Mouse (Mus musculus): ENCODE measurements at regions not wholly inside any gene's neighbourhood (a gene's known extent, or its start where the extent isn't known, plus 50 kb on each side); places are given as distances from the start of the nearest gene placed in this dataset.

DNA sequence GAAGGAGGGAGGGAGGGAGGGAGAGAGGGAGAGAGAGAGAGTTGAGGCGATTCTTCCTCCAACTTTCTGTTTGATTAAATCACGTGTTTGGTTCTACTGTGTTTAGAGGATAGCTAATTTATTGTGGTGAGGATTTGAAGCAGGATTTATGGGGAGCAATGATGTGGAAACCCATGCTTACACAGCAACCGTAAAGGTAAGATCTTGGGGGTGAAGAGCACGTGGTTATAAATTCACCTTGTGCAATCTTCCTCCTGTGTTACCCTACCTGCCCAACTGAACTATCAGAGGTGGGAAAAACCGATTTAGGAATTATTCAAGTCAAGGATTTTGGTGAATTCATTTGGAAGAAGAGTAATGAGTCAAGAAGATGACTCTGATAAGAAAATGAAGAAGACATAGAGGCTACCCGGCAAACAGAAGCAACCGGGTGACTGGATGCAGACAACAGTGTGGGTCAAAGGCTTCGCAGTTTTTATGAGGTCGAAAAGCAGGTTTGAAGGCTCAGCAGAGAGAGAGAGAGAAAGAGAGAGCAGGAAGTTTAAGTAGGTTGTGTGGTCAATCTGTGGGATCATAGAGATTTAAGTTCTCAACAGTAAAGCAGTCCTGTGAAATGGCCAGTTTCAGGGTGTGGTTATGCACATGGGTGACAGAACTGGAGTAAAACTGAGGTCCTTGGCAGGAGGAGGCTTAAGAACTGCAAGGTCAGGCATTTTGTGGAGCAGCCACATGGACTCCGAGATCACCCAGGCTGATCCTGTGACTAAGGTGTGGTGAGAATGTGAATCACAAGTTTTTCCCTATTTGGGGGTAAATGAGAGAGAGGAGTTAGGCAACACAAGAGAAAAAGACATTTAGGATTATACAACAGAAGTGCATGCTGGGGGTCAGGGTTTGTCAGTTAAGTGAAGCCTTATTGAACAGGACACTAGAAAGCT lies 178.6 kb downstream of the Phlda1 start:
- DNase-seq, result no peak

DNA sequence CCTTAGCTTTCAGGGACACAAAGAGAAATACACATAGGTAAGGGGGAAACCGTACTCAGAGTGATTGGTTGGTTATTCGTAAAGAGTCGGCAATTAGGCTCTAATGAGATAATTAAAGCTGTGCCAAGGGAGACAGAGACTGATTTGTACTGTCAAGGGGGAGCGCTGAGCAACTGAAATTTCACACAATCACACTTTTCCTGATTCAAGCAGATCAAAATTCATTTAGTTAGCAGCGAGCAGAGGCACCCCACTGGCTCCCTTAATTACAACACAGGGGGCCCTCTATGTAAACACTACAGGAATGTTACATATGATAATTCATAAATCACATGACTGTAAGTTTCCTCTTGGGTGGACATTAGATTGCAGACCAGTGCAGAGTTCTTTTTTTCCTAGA lies 180.5 kb downstream of the Phlda1 start:
- intact Hi-C loops (cut with DNase I), result no loop called here
- no peak for DNase-seq

More for the DNA sequence above, 178.6 kb downstream of the Phlda1 start:
- intact Hi-C loops (cut with DNase I), result no loop called here

DNA sequence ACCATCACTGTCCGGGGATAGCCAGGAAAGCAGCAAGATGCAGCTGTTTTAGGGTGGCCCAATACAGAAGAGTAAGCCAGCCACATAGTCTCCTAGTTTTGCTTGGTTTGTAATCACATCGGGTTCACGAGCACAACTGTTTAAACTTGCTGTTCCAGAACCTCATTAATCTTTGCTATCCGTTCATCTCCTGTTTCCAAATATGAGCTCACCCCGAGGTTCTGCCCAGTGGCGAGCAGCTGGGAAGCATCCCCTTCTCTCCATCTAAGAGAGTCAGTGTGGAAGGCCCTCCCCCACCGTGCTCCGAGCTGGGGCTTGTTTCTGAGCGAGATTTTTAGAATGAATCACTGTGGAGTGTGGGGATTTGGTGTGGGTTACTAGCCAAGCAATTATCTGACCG lies 183.5 kb downstream of the Phlda1 start:
- intact Hi-C loops (cut with DNase I), result no loop called here

DNA sequence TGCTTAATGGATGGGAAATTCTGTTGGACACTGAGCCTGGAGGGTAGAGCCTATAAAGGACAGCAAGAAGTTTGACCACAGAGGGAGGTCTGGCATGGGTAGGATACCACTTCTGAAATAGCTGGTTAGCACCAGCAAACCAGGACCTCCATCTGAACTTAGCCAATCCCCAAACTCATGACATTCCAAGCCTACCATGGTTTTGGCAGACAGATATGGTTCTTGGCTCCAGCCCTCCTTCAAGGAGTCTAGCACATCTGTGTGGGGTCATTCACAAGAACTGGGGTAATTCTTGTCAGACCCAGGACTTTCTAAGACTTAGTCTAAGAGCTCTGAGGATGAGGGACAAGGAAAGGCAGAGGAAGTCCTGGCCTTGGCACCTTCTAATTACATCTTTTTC lies 187.7 kb downstream of the Phlda1 start:
- intact Hi-C loops (cut with DNase I), result no loop called here
- no peak for DNase-seq

More for the DNA sequence above, 183.5 kb downstream of the Phlda1 start:
- peak; percentile 51 to 60 for DNase-seq

DNA sequence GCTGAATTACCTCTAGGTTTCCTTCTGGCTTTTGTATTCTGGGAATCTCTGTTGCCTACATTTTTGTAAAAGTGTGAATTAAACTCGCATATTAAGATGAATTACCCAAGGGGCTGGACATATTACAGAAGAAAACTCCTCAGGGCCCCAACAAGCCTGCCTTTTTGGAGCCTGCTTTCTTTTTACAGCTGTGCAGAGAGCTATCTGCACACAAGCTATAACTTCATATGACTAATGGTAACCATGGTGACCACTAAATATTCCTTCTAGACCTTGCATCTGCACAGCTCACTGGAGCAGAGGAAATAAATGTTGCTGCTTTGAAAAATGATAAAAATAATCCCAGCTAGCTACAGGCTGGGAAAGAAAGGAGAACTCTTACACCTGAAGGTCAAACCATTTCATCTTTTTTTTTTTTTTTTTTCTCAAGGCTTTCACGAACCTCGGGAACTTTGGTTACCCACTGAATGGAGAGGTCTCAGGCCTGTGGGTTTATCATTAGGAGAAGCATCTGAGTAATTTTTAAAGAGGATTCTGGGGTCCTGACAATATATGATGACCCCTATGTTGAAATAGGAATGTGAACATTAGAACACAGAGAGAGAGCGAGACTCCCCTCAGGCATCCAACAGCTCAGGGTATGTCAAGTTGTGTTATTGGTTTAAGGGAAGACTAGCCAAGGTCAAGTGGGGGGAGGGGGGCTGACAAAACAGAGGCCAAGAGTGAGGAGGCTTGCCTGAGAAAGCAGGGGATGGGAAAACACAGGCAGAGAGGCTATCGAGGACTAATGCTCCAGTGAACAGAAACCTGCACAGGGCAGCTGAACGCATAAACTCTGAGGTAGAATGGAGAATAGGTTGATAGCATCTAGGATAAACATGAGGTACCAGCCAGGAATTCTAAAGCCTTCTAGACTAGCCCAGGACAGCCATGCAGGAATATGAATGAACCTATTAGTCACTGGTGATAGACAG lies 188.4 kb downstream of the Phlda1 start:
- DNase-seq, result no peak
- intact Hi-C loops (cut with DNase I), result no loop called here

DNA sequence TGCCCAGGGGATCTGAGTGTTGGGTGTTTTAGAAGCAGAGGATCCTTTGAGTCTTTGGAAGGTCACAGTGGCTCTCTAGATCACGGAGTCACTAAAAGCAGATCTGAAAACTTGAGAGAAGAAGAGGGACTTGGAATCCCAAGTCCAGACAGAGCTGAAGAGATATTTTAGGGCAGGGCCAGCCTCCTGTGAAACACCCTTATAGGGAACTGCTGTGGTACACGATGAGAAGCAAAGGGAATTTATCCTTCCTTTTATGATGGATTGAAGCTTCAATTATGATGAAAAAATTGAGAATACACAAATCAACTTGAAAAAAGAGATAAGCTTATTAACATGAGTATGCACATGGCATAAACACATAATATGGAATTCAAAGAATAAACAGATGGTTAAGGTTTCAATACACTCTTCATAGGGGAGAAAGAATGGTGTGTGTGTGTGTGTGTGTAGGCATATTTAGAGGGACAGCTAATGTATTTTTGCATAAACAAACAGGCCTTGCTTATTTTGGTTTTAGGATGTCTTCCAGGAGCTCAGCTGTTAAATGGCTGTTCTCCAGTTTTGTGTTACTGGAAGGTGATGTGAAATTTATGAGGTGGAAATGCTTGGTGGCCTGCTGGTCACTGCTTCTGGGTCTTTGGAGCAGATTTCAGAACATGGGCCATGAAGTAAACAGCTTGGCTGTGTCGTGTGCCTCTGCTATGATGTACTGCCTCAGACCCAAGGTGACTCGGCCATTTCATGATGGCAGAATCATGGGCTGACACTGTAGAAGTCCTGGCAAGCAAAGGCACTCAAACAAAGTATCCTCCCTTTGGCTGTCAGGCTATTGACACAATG lies 190.1 kb downstream of the Phlda1 start:
- intact Hi-C loops (cut with DNase I), result no loop called here

DNA sequence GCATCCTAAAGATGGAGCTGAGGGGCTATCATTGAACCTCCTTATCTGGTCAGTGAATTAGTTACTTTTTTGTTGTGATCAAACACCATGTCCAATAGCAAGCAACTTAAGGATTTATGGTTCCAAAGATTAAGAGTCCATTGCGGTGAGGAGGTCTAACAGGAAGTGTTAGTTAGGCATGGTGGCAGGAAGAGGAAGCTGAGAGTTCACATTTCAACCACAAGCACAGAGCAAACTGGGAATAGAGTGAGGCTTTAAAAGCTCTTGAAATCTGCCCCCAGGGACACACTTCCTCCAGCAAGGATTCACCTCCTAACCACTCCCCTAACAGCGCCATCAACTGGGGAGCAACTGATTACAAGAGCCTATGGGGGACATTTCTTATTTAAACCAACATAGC lies 190.9 kb downstream of the Phlda1 start:
- no peak for DNase-seq
- intact Hi-C loops (cut with DNase I), result no loop called here

More for the DNA sequence above, 190.1 kb downstream of the Phlda1 start:
- no peak for DNase-seq

DNA sequence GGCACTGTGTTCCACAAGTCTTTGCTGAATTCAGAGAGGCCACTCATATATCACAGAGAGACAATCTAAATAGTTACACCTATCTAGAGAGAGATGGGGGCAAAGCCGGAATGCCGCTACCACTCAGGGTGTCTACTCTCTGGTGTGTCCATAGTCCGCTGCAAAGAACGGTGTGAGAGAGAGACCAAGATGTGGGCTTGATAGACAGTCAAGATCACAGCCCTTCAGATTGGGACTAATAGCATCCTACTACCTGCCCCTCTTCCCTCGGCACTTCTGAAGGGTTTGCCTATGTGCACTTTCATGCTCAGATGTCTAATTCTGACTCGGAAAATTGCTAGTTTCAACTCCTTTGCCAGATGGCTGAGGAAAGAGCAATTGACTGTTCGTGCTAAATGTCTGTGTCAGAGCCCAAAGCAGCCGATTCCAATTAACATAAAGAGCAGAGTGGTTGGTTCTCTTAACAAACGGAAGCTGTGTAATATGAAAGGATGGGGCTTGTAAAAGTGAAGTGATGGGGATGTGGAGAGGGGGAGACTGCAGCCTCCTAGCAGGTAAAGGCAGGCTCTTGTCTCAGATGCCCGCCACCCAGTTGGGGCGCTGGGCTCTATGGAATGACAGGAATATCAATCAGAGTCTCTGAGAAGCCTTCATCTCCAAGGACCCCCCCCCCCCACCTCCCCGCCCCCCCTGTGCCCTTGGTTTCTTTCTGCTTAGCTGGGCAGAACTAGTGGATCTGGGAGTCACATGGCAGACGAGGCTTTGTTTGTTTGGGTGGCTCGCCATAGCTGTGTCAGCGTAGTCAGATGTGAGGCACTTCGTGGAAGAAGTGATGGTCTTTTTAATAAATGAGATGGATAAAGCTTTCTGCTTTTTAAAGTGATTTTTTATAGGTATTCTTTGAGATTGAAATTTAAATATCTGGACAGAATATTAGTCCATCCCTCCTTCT lies 193.7 kb downstream of the Phlda1 start:
- DNase-seq, result no peak
- intact Hi-C loops (cut with DNase I), result no loop called here

DNA sequence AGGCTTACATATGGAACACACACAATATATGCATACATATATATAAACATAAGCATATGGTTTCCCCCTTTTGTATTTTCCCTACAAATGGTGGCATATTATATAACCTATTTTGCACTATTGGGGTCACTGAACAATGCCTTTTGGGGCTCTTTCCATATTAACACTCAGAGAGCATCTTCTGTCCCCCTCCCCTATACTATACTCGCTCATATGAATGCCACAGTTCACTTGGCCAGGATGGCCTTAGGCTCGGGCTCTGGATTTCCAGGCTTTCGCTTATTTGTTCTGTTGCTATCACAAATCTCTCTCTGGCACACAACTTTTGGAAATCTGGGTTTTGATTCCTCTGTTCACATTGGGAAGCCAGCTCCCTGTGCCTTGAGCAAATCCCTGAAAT lies 194.5 kb downstream of the Phlda1 start:
- intact Hi-C loops (cut with DNase I), result no loop called here
- DNase-seq, result no peak

DNA sequence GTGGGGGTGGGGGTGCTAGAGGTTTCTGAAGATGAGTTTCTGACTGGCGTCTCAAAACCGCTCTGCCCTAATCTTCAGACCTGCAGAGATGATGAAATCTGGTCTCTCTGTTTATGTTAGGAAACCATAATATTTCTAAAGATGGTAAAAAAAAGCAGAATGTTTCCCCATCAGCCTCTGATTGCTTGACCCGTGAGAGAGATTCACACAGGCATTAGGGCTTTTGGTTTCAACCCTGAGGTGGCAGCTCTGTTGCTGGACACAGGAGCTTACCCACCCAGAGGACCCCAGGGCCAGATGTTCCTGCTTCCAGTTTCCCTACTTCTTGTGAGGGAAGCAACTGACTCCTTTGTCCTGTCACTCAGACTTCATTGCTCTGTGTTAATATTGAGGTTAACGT lies 195.1 kb downstream of the Phlda1 start:
- intact Hi-C loops (cut with DNase I), result no loop called here

DNA sequence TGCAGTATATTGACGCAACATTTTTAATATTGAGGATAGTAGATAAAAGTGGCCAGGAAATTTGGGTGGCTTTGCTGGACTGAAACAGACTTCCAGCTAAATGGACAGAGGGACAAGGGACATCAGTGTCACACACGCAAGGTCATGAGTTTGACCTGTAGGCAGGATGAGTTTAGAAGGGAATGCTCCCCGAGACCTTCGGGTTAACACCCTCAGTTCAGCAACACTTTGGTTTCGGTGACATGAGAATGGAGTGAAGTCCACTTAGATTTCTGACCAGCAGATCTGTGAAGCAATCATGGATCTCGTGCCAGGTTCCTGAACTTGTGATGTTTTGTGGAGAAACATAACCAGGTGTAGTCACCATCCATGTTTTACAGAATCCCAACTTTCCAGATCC lies 196.3 kb downstream of the Phlda1 start:
- DNase-seq, result no peak
- intact Hi-C loops (cut with DNase I), result no loop called here

More for the DNA sequence above, 195.1 kb downstream of the Phlda1 start:
- no peak for DNase-seq

DNA sequence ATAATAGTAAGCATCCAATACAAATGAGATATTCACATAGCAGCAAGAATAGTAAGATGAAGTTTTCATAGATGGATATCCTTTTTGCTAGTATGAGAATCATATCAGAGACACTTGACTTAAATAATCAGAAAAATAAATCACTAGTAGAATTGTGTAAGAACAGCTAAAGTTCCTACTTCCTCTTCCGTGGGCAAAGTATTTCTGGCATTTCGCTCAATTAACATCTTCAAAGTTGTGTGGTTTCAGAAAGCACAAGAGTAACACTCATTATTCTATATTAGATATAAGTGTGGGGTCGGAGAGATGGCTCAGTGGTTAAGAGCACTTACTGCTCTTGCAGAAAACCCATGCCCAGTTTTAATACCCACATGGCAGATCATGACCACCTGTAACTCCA lies 197.4 kb downstream of the Phlda1 start:
- intact Hi-C loops (cut with DNase I), result no loop called here
- no peak for DNase-seq

DNA sequence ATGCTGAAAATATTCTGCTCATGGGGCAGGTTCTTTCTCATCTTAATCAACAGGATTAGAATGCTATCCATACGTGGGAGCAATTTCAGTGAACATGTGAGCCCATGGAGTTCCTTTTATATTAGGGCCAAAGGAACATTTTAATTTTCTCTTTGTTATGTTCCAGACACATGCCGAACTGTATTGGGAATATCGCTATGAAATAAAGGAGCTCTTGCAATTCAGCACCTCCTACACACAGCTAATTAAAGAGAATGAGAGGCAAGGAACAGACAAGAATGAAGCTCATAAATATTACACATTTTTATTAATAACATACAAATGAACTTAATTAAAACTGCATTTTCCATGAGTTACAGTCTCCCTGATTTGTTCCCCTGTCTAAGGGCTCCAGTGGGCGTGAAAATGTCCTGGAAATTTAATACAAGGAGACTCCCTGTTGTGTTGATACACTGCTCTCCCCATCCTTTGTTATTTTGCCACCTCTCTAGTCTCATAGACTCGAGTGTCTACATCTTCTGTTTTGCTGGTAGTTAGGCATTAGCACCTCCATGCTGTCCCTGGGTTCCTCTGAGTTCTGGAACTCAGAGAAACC lies 205.5 kb downstream of the Phlda1 start:
- intact Hi-C loops (cut with DNase I), result no loop called here

DNA sequence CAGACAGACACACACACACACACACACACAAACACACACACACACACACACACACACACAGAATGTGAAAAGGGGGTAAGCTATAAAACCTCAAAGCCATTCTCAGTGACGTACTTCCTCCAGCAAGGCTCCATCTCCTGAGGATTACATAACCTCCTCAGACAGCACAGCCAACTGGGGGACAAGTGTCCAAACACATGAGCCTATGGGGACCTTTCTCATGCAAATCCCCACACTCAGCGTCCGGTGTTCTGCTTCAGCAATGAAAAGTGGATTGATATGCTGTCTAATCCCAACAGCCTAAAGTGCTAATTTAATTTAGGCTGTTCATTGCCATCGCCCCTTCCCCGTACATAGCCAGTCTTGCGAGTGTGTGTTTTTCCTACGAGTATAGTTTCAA lies 206.9 kb downstream of the Phlda1 start:
- intact Hi-C loops (cut with DNase I), result no loop called here
- DNase-seq, result no peak

More for the DNA sequence above, 205.5 kb downstream of the Phlda1 start:
- DNase-seq, result no peak

DNA sequence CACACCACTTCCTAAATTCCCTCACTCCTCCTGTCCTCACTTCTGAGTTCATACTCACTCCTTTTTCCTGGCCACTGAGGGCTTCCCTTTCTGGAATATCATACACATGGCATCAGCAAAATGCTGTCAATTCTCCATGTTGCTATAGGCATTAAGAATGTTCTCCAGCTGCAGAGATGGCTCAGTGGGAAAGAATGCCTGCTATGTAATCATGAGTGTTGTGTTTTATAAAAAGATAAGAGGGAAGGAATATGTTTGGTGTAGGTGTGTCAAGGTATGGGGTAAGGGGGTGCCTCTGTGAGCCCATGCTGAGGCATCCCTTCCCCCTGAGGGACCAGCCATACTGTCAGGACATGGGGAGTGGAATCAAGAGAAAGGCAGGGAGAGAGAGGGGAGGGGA lies 207.6 kb downstream of the Phlda1 start:
- no peak for DNase-seq
- intact Hi-C loops (cut with DNase I), result no loop called here

DNA sequence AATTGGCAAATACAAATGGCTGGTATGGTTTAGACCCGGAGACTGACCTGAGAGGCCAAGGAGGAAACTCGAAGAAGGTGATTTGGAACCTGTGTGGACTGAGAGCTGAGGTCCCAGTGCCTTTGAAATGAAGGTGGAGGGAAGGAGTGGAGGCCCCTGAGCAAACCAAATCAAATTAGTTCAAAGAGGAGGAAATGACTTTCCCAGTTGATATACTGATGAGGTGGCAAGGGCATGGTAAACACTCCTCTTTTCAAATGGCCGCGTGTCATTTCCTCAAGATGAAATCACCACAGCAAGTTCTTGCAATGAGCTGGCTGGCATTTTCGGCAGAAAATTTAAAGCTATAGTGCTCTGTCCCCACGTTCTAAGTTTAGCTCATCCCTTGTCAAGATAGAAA lies 209.1 kb downstream of the Phlda1 start:
- intact Hi-C loops (cut with DNase I), result no loop called here
- DNase-seq, result no peak

DNA sequence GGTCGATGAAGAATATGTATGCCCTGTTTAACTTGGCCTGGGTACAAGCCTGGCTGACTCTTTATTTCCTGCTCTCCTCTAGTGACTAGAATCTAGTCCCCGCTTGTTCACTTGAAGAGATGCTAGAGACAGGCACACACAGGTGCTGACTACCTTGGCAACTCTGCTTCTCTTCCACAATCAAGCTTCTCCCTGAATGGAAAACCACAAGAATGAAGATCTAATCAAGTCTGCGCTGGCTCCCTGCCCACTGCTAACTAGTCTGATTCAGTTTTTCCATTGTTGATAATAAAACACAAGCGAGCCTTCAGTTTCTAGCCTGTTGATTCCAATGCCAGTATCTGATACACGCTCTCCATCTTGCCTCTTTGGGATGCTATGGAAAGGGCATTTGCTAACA lies 213.5 kb downstream of the Phlda1 start:
- intact Hi-C loops (cut with DNase I), result no loop called here
- DNase-seq, result peak in 1 of 2 experiments; percentile 28

DNA sequence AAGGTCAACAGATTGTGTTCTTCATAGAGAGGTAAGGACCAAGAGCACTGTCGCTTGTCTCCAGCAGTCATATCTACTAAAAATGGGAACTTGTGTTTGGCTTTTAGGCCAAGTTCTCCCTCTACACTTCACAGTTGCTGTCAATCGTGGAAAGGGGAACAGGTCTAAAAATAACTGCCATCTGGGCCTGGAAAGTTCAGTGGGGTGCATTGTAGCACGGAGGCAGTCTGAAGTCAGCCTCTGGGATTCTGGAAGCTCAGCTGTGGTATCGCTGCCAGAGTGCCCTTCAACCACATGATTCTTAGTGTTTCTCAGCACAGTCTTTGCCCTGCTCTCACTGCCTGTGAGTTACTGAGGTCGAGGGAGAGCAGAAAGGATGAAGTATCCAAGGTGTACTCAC lies 215.0 kb downstream of the Phlda1 start:
- intact Hi-C loops (cut with DNase I), result no loop called here
- peak; percentile 22 to 46 for DNase-seq

DNA sequence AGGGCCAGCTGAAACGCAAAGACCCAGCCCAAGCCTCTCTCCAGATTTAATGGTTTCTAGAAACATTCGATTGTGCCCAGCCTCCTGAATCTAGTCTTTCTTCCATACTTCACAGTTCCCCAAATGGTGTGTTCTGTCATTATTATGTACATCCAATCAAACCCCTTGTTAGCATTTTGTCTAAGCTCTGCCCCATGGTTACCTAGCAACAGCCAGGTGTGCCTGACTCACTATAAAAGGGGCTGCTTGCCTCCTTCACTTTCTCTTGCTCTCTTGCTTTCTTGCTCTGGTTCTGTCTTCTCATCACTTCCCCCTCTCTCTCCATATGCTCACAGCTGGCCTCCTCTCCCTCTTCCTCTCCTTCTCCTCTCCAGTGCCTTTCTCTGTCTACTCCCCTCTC lies 217.8 kb downstream of the Phlda1 start:
- intact Hi-C loops (cut with DNase I), result no loop called here
- no peak for DNase-seq

All from heart, postnatal 36 days (tissue).